Mouse (Mus musculus): Measurements from ENCODE around the gene Kcnj10.

Kcnj10 gene

GRCm38 (mm10) chr1:172340729-172341321 lies at the start of gene Kcnj10:
Gene Kcnj10, plus strand, starts transcription at chr1:172341210.
- DNase-seq (ENCODE audit: low read depth, low spot score), result peak; percentile 20

- no peak for DNase-seq (ENCODE audit: low read depth, low spot score)
Measured at GRCm38 (mm10) chr1:172292880-172293279, 48.1 kb upstream of the Kcnj10 start.

DNA sequence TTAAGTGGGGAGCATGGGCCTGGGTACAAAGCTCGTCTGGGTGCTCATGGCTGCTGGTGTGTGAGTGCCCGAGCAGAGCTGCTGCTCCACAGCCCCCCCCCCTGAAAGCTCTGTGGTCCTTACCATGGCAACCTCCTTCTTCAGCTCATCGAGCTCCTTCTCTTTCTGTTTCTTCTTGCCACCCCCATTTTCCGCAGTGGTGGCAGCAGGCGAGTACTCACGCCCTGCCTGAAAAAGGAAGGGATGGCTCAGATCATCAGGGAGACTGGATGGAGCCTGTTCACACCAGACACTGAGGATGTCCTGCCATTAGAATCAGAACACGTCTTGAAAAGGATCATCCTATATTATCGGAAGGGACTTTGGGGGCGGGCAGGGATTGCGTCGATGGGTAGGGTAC lies 47.6 kb upstream of the Kcnj10 start:
- DNase-seq (ENCODE audit: low read depth, low spot score), result no peak

- no peak for DNase-seq (ENCODE audit: low read depth, low spot score)
Measured at GRCm38 (mm10) chr1:172295751-172296197, 45.2 kb upstream of the Kcnj10 start.

DNA sequence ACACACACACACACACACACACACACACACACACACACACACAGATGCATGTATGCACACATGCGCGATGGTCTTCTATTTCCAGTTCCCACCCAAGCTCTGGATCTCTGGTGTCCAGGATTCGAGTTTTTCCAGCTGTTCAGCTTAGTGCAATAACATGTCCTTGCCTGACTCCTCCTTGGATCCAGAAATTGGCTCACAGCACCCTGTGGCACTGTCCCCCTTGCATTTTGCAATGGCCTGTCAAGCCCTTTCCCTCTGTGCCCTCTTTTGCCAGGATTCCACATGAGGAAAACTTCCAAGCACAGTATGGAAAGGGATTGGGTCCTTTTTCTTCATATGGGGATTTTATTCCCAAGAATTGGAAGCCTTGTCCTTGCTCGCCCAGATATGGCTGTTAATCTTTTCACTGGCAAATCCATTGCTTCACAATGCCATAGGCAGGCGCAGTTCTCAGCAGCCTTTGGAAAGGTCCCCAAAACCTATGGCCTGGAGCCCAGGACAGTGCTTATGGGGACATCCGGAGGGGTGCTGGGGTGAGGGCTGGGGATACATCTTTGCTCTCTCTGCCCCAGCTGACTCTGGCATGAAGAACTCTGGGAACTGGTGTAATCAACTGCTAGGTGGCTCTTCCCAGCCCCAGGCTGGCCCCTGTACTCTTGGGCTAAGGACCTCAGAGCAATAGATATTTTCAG lies 44.0 kb upstream of the Kcnj10 start:
- DNase-seq (ENCODE audit: low read depth, low spot score), result no peak

GRCm38 (mm10) chr1:172297611-172298537 lies 43.1 kb upstream of the Kcnj10 start, which contains the start of gene Atp1a2:
Gene Atp1a2, minus strand, starts transcription at chr1:172298064.
- DNase-seq (ENCODE audit: low read depth, low spot score), result no peak

- DNase-seq (ENCODE audit: low read depth, low spot score), result no peak
Measured at GRCm38 (mm10) chr1:172299528-172299927, 41.5 kb upstream of the Kcnj10 start.

DNA sequence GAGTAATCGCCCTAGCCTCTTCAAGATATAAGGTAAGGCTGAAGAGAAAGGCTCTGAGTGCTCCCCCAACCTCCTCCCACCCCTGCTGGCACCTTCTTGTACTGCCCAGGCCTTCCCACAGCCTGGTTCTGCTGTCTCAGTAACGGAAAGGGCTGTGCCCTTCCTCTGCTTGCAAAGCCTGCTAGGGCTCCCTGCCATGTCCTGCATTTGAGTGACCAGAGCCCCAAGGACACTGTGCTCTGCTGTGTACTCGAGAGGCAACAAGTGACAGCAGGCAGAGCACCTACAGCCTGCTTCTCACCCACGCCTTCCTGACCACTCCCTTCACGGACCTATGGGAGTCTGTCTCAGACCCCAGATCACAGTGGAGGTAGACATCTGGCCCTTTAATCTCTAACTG lies 40.8 kb upstream of the Kcnj10 start:
- DNase-seq (ENCODE audit: low read depth, low spot score), result no peak

DNA sequence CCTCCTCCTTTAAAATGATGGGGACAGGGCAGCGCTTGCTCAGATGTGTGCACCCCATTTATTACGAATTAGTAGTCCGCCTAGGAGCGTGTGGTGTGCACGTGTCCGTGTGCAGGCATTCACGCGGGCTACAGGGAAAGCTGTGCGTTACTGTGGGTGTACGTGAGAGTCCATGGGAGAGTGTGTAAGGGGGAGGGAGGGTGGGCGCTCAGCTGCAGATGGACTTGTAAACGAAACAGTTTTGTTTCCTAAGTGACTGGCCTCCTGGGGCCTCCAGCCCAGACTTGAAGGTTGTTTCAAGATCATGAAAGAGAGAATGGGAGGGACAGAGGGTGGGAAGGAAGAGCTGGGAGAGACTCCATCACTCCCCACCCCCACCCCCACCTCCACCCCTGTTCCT lies 39.8 kb upstream of the Kcnj10 start:
- DNase-seq (ENCODE audit: low read depth, low spot score), result no peak

- DNase-seq (ENCODE audit: low read depth, low spot score), result peak; percentile 30
Measured at GRCm38 (mm10) chr1:172302311-172302710, 38.7 kb upstream of the Kcnj10 start.

- no peak for DNase-seq (ENCODE audit: low read depth, low spot score)
Measured at GRCm38 (mm10) chr1:172302851-172303250, 38.2 kb upstream of the Kcnj10 start.

GRCm38 (mm10) chr1:172304443-172304842 lies 36.6 kb upstream of the Kcnj10 start:
- no peak for DNase-seq (ENCODE audit: low read depth, low spot score)

DNA sequence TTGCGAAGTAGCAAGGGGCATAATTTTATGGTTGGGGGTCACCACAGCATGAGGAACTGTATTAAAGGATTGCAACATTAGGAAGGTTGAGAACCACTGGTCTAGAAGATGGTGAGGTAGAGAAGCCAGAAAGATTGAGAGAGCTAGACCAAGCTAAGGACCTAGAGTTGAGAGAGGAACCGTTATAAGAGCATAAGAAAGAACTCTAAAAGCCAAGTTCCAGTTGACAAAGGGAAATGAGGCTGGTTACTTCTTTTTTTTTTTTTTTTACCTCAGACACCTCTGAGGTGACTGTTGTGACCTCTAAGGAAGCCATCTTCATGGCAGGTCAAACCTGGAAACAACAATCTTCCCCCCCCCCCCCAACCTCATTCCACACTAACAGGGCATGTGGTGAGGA lies 35.9 kb upstream of the Kcnj10 start:
- no peak for DNase-seq (ENCODE audit: low read depth, low spot score)

GRCm38 (mm10) chr1:172305635-172306034 lies 35.4 kb upstream of the Kcnj10 start:
- DNase-seq (ENCODE audit: low read depth, low spot score), result peak; percentile 40

GRCm38 (mm10) chr1:172306196-172306595 lies 34.8 kb upstream of the Kcnj10 start:
- DNase-seq (ENCODE audit: low read depth, low spot score), result no peak

GRCm38 (mm10) chr1:172306885-172307284 lies 34.1 kb upstream of the Kcnj10 start:
- no peak for DNase-seq (ENCODE audit: low read depth, low spot score)

- DNase-seq (ENCODE audit: low read depth, low spot score), result no peak
Measured at GRCm38 (mm10) chr1:172307936-172308335, 33.1 kb upstream of the Kcnj10 start.

- no peak for DNase-seq (ENCODE audit: low read depth, low spot score)
Measured at GRCm38 (mm10) chr1:172308409-172308808, 32.6 kb upstream of the Kcnj10 start.

- peak; percentile 93 for DNase-seq (ENCODE audit: low read depth, low spot score)
Measured at GRCm38 (mm10) chr1:172309699-172310398, 31.2 kb upstream of the Kcnj10 start.

GRCm38 (mm10) chr1:172311248-172311906 lies 29.6 kb upstream of the Kcnj10 start:
- no peak for DNase-seq (ENCODE audit: low read depth, low spot score)

Measured in A20 (cell line).